Mouse (Mus musculus): ENCODE results near the gene Cat. TPM values are rescaled to one million over a fixed set of nuclear protein-coding genes. Genes with fewer than 3 reads are reported as not detected.

The Cat gene
- polyA plus RNA-seq, 1 experiment from 2014 or later, result 101 TPM

GRCm38 (mm10) chr2:103466984-103467588 is 17.9 kb downstream of the Cat start:
- peaks cover 18% of the 10 kb centered on the region for H3K36me3 ChIP-seq (ENCODE audit: control insufficient read depth, insufficient read depth, low read length)
- ATAC-seq (replicated peaks; ENCODE audit: insufficient number of reproducible peaks, low FRiP score, low TSS enrichment), result no peak
- WGBS (ENCODE audit: insufficient replicate concordance), result 87% methylated on average over 10 of the region's 10 CpGs

GRCm38 (mm10) chr2:103466272-103466671 is 18.7 kb downstream of the Cat start:
- Histone ChIP-seq H3K4me3 (ENCODE audit: low read depth, low read length) (no peak overlapping the region), H3K27me3 (ENCODE audit: control insufficient read depth, insufficient read depth, low read length) (no peaks in the 10 kb centered on the region), H3K27ac (ENCODE audit: low read depth, low read length) (no peak overlapping the region), H3K36me3 (ENCODE audit: control insufficient read depth, insufficient read depth, low read length) (peaks cover 16% of the 10 kb centered on the region), H3K9me3 (replicated peaks; ENCODE audit: control insufficient read depth, low read length) (no peaks in the 10 kb centered on the region), H3K4me1 (ENCODE audit: control insufficient read depth, insufficient read depth, low read length) (no peaks in the 10 kb centered on the region), H3K9ac (ENCODE audit: low read depth, low read length) (no peak overlapping the region), H3K4me2 (no peak overlapping the region)
- ATAC-seq (replicated peaks; ENCODE audit: insufficient number of reproducible peaks, low FRiP score, low TSS enrichment), result no peak
- 91% methylated on average over 3 of the region's 3 CpGs for WGBS (ENCODE audit: insufficient replicate concordance)

More at GRCm38 (mm10) chr2:103466984-103467588, 17.9 kb downstream of the Cat start:
- Histone ChIP-seq H3K9ac (ENCODE audit: low read depth, low read length) (no peak overlapping the region), H3K4me3 (ENCODE audit: low read depth, low read length) (no peak overlapping the region), H3K4me1 (ENCODE audit: control insufficient read depth, insufficient read depth, low read length) (no peaks in the 10 kb centered on the region), H3K27ac (ENCODE audit: low read depth, low read length) (no peak overlapping the region), H3K4me2 (no peak overlapping the region), H3K27me3 (ENCODE audit: control insufficient read depth, insufficient read depth, low read length) (no peaks in the 10 kb centered on the region), H3K9me3 (replicated peaks; ENCODE audit: control insufficient read depth, low read length) (no peaks in the 10 kb centered on the region)

- Histone ChIP-seq H3K27me3 (ENCODE audit: control insufficient read depth, insufficient read depth, low read length) (no peaks in the 10 kb centered on the region), H3K36me3 (ENCODE audit: control insufficient read depth, insufficient read depth, low read length) (peaks cover 15% of the 10 kb centered on the region), H3K9me3 (replicated peaks; ENCODE audit: control insufficient read depth, low read length) (no peaks in the 10 kb centered on the region), H3K4me1 (ENCODE audit: control insufficient read depth, insufficient read depth, low read length) (no peaks in the 10 kb centered on the region), H3K9ac (ENCODE audit: low read depth, low read length) (no peak overlapping the region), H3K27ac (ENCODE audit: low read depth, low read length) (no peak overlapping the region), H3K4me3 (ENCODE audit: low read depth, low read length) (no peak overlapping the region), H3K4me2 (no peak overlapping the region)
- no peak for ATAC-seq (replicated peaks; ENCODE audit: insufficient number of reproducible peaks, low FRiP score, low TSS enrichment)
- WGBS (ENCODE audit: insufficient replicate concordance), result 91% methylated on average over 11 of the region's 11 CpGs
Measured at GRCm38 (mm10) chr2:103465429-103465828, 19.5 kb downstream of the Cat start.

- 94% methylated on average over 8 of the region's 8 CpGs for WGBS (ENCODE audit: insufficient replicate concordance)
- H3K9ac ChIP-seq (ENCODE audit: low read depth, low read length), result no peak overlapping the region
- no peak overlapping the region for H3K4me3 ChIP-seq (ENCODE audit: low read depth, low read length)
- H3K27me3 ChIP-seq (ENCODE audit: control insufficient read depth, insufficient read depth, low read length), result no peaks in the 10 kb centered on the region
- H3K27ac ChIP-seq (ENCODE audit: low read depth, low read length), result no peak overlapping the region
- no peak overlapping the region for H3K4me2 ChIP-seq
- H3K36me3 ChIP-seq (ENCODE audit: control insufficient read depth, insufficient read depth, low read length), result peaks cover 24% of the 10 kb centered on the region
- ATAC-seq (replicated peaks; ENCODE audit: insufficient number of reproducible peaks, low FRiP score, low TSS enrichment), result no peak
- no peaks in the 10 kb centered on the region for H3K4me1 ChIP-seq (ENCODE audit: control insufficient read depth, insufficient read depth, low read length)
- no peaks in the 10 kb centered on the region for H3K9me3 ChIP-seq (replicated peaks; ENCODE audit: control insufficient read depth, low read length)
Measured at GRCm38 (mm10) chr2:103464524-103464923, 20.4 kb downstream of the Cat start.

GRCm38 (mm10) chr2:103462746-103463145 is 22.2 kb downstream of the Cat start:
- Histone ChIP-seq H3K4me1 (ENCODE audit: control insufficient read depth, insufficient read depth, low read length) (no peaks in the 10 kb centered on the region), H3K36me3 (ENCODE audit: control insufficient read depth, insufficient read depth, low read length) (peaks cover 29% of the 10 kb centered on the region), H3K27me3 (ENCODE audit: control insufficient read depth, insufficient read depth, low read length) (no peaks in the 10 kb centered on the region), H3K9ac (ENCODE audit: low read depth, low read length) (no peak overlapping the region), H3K4me3 (ENCODE audit: low read depth, low read length) (no peak overlapping the region), H3K27ac (ENCODE audit: low read depth, low read length) (no peak overlapping the region), H3K9me3 (replicated peaks; ENCODE audit: control insufficient read depth, low read length) (no peaks in the 10 kb centered on the region), H3K4me2 (no peak overlapping the region)
- no peak for ATAC-seq (replicated peaks; ENCODE audit: insufficient number of reproducible peaks, low FRiP score, low TSS enrichment)
- 88% methylated on average over 5 of the region's 5 CpGs for WGBS (ENCODE audit: insufficient replicate concordance)

- no peak for ATAC-seq (replicated peaks; ENCODE audit: insufficient number of reproducible peaks, low FRiP score, low TSS enrichment)
- no peaks in the 10 kb centered on the region for H3K27me3 ChIP-seq (ENCODE audit: control insufficient read depth, insufficient read depth, low read length)
- H3K36me3 ChIP-seq (ENCODE audit: control insufficient read depth, insufficient read depth, low read length), result peaks cover 26% of the 10 kb centered on the region
- no peaks in the 10 kb centered on the region for H3K9me3 ChIP-seq (replicated peaks; ENCODE audit: control insufficient read depth, low read length)
- H3K4me1 ChIP-seq (ENCODE audit: control insufficient read depth, insufficient read depth, low read length), result no peaks in the 10 kb centered on the region
- H3K9ac ChIP-seq (ENCODE audit: low read depth, low read length), result no peak overlapping the region
- no peak overlapping the region for H3K4me3 ChIP-seq (ENCODE audit: low read depth, low read length)
- 48% methylated on average over 9 of the region's 9 CpGs for WGBS (ENCODE audit: insufficient replicate concordance)
- no peak overlapping the region for H3K4me2 ChIP-seq
- H3K27ac ChIP-seq (ENCODE audit: low read depth, low read length), result no peak overlapping the region; the same call in none of the 2 replicates
Measured at GRCm38 (mm10) chr2:103461743-103462142, 23.2 kb downstream of the Cat start.

GRCm38 (mm10) chr2:103461210-103461609 is 23.8 kb downstream of the Cat start:
- Histone ChIP-seq H3K9ac (ENCODE audit: low read depth, low read length) (no peak overlapping the region), H3K4me3 (ENCODE audit: low read depth, low read length) (no peak overlapping the region), H3K27ac (ENCODE audit: low read depth, low read length) (no peak overlapping the region), H3K4me1 (ENCODE audit: control insufficient read depth, insufficient read depth, low read length) (no peaks in the 10 kb centered on the region), H3K4me2 (no peak overlapping the region), H3K9me3 (replicated peaks; ENCODE audit: control insufficient read depth, low read length) (no peaks in the 10 kb centered on the region), H3K36me3 (ENCODE audit: control insufficient read depth, insufficient read depth, low read length) (peaks cover 26% of the 10 kb centered on the region), H3K27me3 (ENCODE audit: control insufficient read depth, insufficient read depth, low read length) (no peaks in the 10 kb centered on the region)
- no peak for ATAC-seq (replicated peaks; ENCODE audit: insufficient number of reproducible peaks, low FRiP score, low TSS enrichment)
- WGBS (ENCODE audit: insufficient replicate concordance), result 72% methylated on average over 8 of the region's 8 CpGs

- ATAC-seq (replicated peaks; ENCODE audit: insufficient number of reproducible peaks, low FRiP score, low TSS enrichment), result no peak
- H3K4me1 ChIP-seq (ENCODE audit: control insufficient read depth, insufficient read depth, low read length), result no peaks in the 10 kb centered on the region
- no peak overlapping the region for H3K4me3 ChIP-seq (ENCODE audit: low read depth, low read length)
- peaks cover 33% of the 10 kb centered on the region for H3K36me3 ChIP-seq (ENCODE audit: control insufficient read depth, insufficient read depth, low read length)
- H3K9ac ChIP-seq (ENCODE audit: low read depth, low read length), result no peak overlapping the region
- H3K27ac ChIP-seq (ENCODE audit: low read depth, low read length), result no peak overlapping the region
- H3K9me3 ChIP-seq (replicated peaks; ENCODE audit: control insufficient read depth, low read length), result no peaks in the 10 kb centered on the region
- 96% methylated on average over 10 of the region's 10 CpGs for WGBS (ENCODE audit: insufficient replicate concordance)
- no peak overlapping the region for H3K4me2 ChIP-seq
- H3K27me3 ChIP-seq (ENCODE audit: control insufficient read depth, insufficient read depth, low read length), result no peaks in the 10 kb centered on the region
Measured at GRCm38 (mm10) chr2:103459069-103459468, 25.9 kb downstream of the Cat start.

- Histone ChIP-seq H3K9me3 (replicated peaks; ENCODE audit: control insufficient read depth, low read length) (no peaks in the 10 kb centered on the region), H3K36me3 (ENCODE audit: control insufficient read depth, insufficient read depth, low read length) (peaks cover 34% of the 10 kb centered on the region), H3K9ac (ENCODE audit: low read depth, low read length) (no peak overlapping the region), H3K27me3 (ENCODE audit: control insufficient read depth, insufficient read depth, low read length) (no peaks in the 10 kb centered on the region), H3K4me3 (ENCODE audit: low read depth, low read length) (no peak overlapping the region), H3K4me2 (no peak overlapping the region), H3K27ac (ENCODE audit: low read depth, low read length) (no peak overlapping the region), H3K4me1 (ENCODE audit: control insufficient read depth, insufficient read depth, low read length) (no peaks in the 10 kb centered on the region)
- WGBS (ENCODE audit: insufficient replicate concordance), result 94% methylated on average over 7 of the region's 7 CpGs
- ATAC-seq (replicated peaks; ENCODE audit: insufficient number of reproducible peaks, low FRiP score, low TSS enrichment), result no peak
Measured at GRCm38 (mm10) chr2:103457628-103458027, 27.3 kb downstream of the Cat start.
